In genomic region chr11:29072231-29072630, GRCm38 (mm10) we compare ENCODE assay signal across 27 mouse cellular contexts. TPM values are rescaled to one million over a fixed set of nuclear protein-coding genes. Genes with fewer than 3 reads are reported as not detected.
DNase-seq lines count a peak whose midpoint lies in the region; ATAC-seq lines count a peak whose summit lies in the region.
"Had no signal": no experiment of that assay in that cellular context is flagged by ENCODE, and none has a peak within 500 bp of the region (broad histone marks: within the 10 kb centered on the region; RNA-seq: fewer than 3 reads in every experiment).

No protein-coding gene starts in this region.

- 43% methylated on average over 3 of the region's 3 CpGs for WGBS in hindbrain, embryonic 10.5 days
- 51% methylated on average over 3 of the region's 3 CpGs for WGBS in hindbrain, embryonic 14.5 days

- no peak overlapping the region for H3K4me3 ChIP-seq in hindbrain, embryonic 10.5 days
- H3K4me3 ChIP-seq in hindbrain, embryonic 14.5 days (replicated peaks; ENCODE audit: low read length) = no peak overlapping the region
- H3K4me3 ChIP-seq: erythroblast, embryonic 14.5 days; forebrain, embryonic 12.5 days; hindbrain, embryonic 12.5 days; limb, embryonic 12.5 days; liver, embryonic 15.5 days; midbrain, embryonic 15.5 days had no signal

- H3K9me3 ChIP-seq in hindbrain, embryonic 10.5 days = no peaks in the 10 kb centered on the region
- no peaks in the 10 kb centered on the region for H3K9me3 ChIP-seq in hindbrain, embryonic 14.5 days (ENCODE audit: control insufficient read depth, low read length)
- H3K9me3 ChIP-seq: forebrain, embryonic 12.5 days; hindbrain, embryonic 12.5 days; limb, embryonic 12.5 days; liver, embryonic 15.5 days; midbrain, embryonic 15.5 days had no signal

- no peak overlapping the region for H3K4me2 ChIP-seq in hindbrain, embryonic 14.5 days (replicated peaks)
- H3K4me2 ChIP-seq: forebrain, embryonic 12.5 days; hindbrain, embryonic 12.5 days; limb, embryonic 12.5 days; liver, embryonic 15.5 days; lung, embryonic 14.5 days; midbrain, embryonic 15.5 days had no signal

- peak; percentile 33 for DNase-seq in embryo, embryonic 10 days (ENCODE audit: low spot score)
- no peak for DNase-seq in embryo, embryonic 9.5 days (ENCODE audit: extremely low spot score)
- peak; percentile 9 for DNase-seq in hindbrain, embryonic 10.5 days (ENCODE audit: low spot score)
- no peak for DNase-seq in hindbrain, embryonic 14.5 days (ENCODE audit: low spot score)
- DNase-seq in NIH3T3 (ENCODE audit: low read depth) = peak; percentile 23
- DNase-seq in embryo, embryonic 11.5 days (ENCODE audit: low read depth, low spot score) = peak; percentile 4
- no peak for DNase-seq in spleen, postnatal 36 days (ENCODE audit: low spot score in 2 of 2)
- DNase-seq: adrenal gland, postnatal 36 days; cerebellum, adult 8-10 months; heart, postnatal 14 days; kidney, adult 11 months; kidney, postnatal 25 days; lung, embryonic 14.5 days; lung, postnatal 14 days; right cerebral cortex, postnatal 25 days; spleen, adult 18-20 months; thymus, adult 18-20 months; thymus, postnatal 25 days had no signal

- H3K4me1 ChIP-seq in hindbrain, embryonic 10.5 days (replicated peaks) = no peaks in the 10 kb centered on the region
- H3K4me1 ChIP-seq in hindbrain, embryonic 14.5 days (replicated peaks; ENCODE audit: control insufficient read depth, insufficient read depth, low read length) = no peaks in the 10 kb centered on the region
- H3K4me1 ChIP-seq: forebrain, embryonic 12.5 days; hindbrain, embryonic 12.5 days; limb, embryonic 12.5 days; liver, embryonic 15.5 days; midbrain, embryonic 15.5 days had no signal

- H3K27ac ChIP-seq in hindbrain, embryonic 10.5 days = no peak overlapping the region
- no peak overlapping the region for H3K27ac ChIP-seq in hindbrain, embryonic 14.5 days
- H3K27ac ChIP-seq: forebrain, embryonic 12.5 days; hindbrain, embryonic 12.5 days; limb, embryonic 12.5 days; liver, embryonic 15.5 days; midbrain, embryonic 15.5 days; stomach, postnatal 0 days had no signal

- no peaks in the 10 kb centered on the region for H3K36me3 ChIP-seq in hindbrain, embryonic 10.5 days
- no peaks in the 10 kb centered on the region for H3K36me3 ChIP-seq in hindbrain, embryonic 14.5 days (replicated peaks; ENCODE audit: control insufficient read depth, insufficient read depth)
- H3K36me3 ChIP-seq: forebrain, embryonic 12.5 days; hindbrain, embryonic 12.5 days; limb, embryonic 12.5 days; liver, embryonic 15.5 days; midbrain, embryonic 15.5 days had no signal

- no peak overlapping the region for H3K9ac ChIP-seq in hindbrain, embryonic 14.5 days
- H3K9ac ChIP-seq: forebrain, embryonic 12.5 days; hindbrain, embryonic 12.5 days; limb, embryonic 12.5 days; liver, embryonic 15.5 days; lung, embryonic 14.5 days; midbrain, embryonic 15.5 days had no signal

- H3K27me3 ChIP-seq in hindbrain, embryonic 10.5 days (ENCODE audit: insufficient read depth, poor library complexity, severe bottlenecking) = no peaks in the 10 kb centered on the region
- no peaks in the 10 kb centered on the region for H3K27me3 ChIP-seq in hindbrain, embryonic 14.5 days (ENCODE audit: control insufficient read depth, insufficient read depth, low read length)
- H3K27me3 ChIP-seq: forebrain, embryonic 12.5 days; hindbrain, embryonic 12.5 days; limb, embryonic 12.5 days; liver, embryonic 15.5 days; midbrain, embryonic 15.5 days had no signal

- no peak for ATAC-seq in hindbrain, embryonic 14.5 days (ENCODE audit: low FRiP score)
- no peak for ATAC-seq in activated CD4-positive, CD25-positive, alpha-beta regulatory T cell, adult 4 months
- ATAC-seq: inflammation-experienced regulatory T-cells, adult 6 months; midbrain, embryonic 15.5 days had no signal

RNA-seq across cellular contexts. Expression of gene Pnpt1, which starts 58.3 kb away (rescaled TPM):
- polyA plus RNA-seq in hindbrain, embryonic 10.5 days (2016; fragmentation: Nextera tagmentation; extraction: Ambion mirVana) = 27.5 and 39.0 TPM in 2 replicates
- 26.9 and 29.9 TPM in 2 replicates for polyA plus RNA-seq in hindbrain, embryonic 14.5 days (2014; fragmentation: Nextera tagmentation; extraction: Ambion mirVana)
- 10 to 100 TPM; 31.6 to 40.2 TPM for polyA plus RNA-seq in activated CD4-positive, CD25-positive, alpha-beta regulatory T cell, adult 4 months (2017; shearing (Covaris generic))

Comparison
In these comparisons a context has a peak if more than half of its experiments do, and no peak if none do; other contexts are left out.
1. DNase-seq: peak in embryo, embryonic 10 days (single experiment), hindbrain, embryonic 10.5 days (single experiment), NIH3T3 (single experiment) and embryo, embryonic 11.5 days (single experiment); none in embryo, embryonic 9.5 days (single experiment), hindbrain, embryonic 14.5 days (single experiment) and spleen, postnatal 36 days (0 of 2).